Mouse (Mus musculus) gonadal fat pad, adult 2 months (tissue): Measurements from ENCODE around the gene Crebrf. TPM values are rescaled to one million over a fixed set of nuclear protein-coding genes. Genes with fewer than 3 reads are reported as not detected.

ENCODE experiments used
- DNase-seq: peaks from one replicate; pipeline ENCODE4 v3.0.0-alpha.2; 2012; ENCODE audit warnings: low read depth
- polyA plus RNA-seq: library from polyadenylated mRNA; depleted of rRNA; stranded (reverse); fragments of >200 nt; gene quantifications from 2 replicates; pipeline ENCODE4 v1.2.3, GENCODE M21; 2012; rRNA removed

Crebrf gene
- polyA plus RNA-seq, 1 experiment, result 9.6 TPM

GRCm38 (mm10) chr17:26826131-26826530 is 110.7 kb downstream of the Crebrf start:
- DNase-seq, result no peak

Other genes with a start within 250 kb of the Crebrf start
- 298 and 337 TPM in 2 replicates for gene Ergic1, start 154.2 kb upstream of the Crebrf start, polyA plus RNA-seq
- gene Dusp1, start 153.5 kb upstream of the Crebrf start, polyA plus RNA-seq, result 61.6 and 85.9 TPM in 2 replicates
- gene Atp6v0e, start 52.4 kb upstream of the Crebrf start, polyA plus RNA-seq, result 451 and 590 TPM in 2 replicates
- gene Bnip1, start 65.4 kb downstream of the Crebrf start, polyA plus RNA-seq, result 20.6 and 24.3 TPM in 2 replicates
- gene Nkx2-5, start 129.4 kb downstream of the Crebrf start, polyA plus RNA-seq, result not detected in 2 replicates
- 2.5 TPM in 2 replicates for gene Kifc5b, start 201.4 kb downstream of the Crebrf start, polyA plus RNA-seq
- gene Phf1, start 217.4 kb downstream of the Crebrf start, polyA plus RNA-seq, result 44.1 and 46.2 TPM in 2 replicates
- 116 and 131 TPM in 2 replicates for gene Cuta, start 223.9 kb downstream of the Crebrf start, polyA plus RNA-seq
- 13.2 and 20.3 TPM in 2 replicates for gene Syngap1, start 225.6 kb downstream of the Crebrf start, polyA plus RNA-seq